Mouse (Mus musculus) kidney, postnatal 4 days (tissue): Measurements from ENCODE around the gene Mas1.

Experiments used
- DNase-seq, 2 experiments: peaks; one replicate each; pipeline ENCODE4 v3.0.0; 2021; ENCODE audit warnings: mixed read lengths in 2 of 2

Gene Mas1

DNA sequence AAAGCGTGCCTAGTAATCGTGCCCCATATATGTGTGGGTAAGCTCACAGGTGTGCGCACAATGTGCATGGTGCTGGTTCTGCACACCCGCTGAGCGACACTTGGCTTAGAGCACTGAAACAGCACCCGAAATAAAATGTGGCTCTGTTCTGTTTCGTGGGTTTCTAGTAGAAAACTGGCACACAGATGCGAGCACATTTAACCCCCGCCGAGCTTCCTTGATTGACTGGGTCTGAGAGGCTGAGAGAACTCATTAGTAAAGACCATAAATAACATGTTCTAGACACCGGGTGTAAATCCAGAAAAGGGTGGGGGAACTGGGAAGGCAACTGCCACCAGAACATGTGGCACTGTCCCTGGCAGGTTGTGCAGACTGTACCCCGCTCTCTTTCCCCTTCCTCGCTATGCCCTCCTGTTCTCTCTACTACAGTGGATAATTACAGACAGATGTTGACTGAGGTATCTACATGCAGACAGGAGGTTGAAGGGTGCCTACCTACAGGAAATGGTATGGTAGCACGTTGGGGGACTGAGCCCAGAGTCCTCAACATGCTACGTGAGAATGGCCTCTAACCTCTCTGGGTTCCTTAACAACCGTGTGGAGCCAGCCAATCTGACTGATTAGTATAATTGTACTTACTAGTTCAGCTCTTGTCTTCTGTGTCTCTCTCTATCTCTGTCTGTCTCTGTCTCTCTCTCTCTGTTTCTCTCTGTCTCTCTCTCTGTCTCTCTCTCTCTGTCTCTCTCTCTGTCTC is 4.5 kb upstream of the Mas1 start:
- DNase-seq: no peak

DNA sequence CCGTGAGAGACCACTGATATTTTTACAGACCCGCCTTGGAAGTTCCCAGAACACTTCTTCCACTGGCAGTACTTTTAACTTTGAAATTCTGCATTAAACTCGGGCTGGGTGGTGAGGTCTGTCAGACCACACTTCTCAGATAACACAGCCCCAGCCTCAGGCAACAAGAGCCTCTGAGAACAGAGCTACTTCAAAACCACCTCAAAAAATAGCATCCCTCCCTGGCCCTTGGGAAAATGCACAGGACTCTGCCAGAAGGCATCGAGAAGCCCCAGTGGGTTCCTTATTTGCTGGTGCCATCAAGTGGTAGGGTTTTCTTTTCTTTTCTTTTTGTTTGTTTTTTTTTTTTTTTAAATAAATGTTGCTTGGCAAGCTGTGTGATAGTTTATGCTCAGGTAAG is 697 bp upstream of the Mas1 start:
- DNase-seq: no peak

DNA sequence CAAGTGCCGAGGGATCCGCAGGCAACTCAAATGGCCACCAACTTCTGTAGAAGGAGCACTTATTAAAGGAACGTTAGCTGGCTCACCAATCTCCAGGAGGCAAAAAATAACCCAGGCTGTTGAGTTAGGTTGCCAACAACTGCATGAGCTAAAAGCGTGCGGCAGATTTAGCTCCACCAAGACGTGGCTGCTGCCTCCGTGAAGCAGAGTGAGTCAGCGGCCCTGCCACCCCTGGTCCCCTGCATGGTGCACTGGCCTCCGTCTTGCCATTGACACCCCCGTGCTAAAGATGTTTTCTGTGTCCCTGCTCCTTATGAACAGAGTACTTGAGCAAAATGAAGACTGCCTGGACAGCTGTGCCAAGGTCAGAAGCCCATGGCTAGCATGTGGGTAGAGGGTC is 1.1 kb downstream of the Mas1 start:
- no peak for DNase-seq

DNA sequence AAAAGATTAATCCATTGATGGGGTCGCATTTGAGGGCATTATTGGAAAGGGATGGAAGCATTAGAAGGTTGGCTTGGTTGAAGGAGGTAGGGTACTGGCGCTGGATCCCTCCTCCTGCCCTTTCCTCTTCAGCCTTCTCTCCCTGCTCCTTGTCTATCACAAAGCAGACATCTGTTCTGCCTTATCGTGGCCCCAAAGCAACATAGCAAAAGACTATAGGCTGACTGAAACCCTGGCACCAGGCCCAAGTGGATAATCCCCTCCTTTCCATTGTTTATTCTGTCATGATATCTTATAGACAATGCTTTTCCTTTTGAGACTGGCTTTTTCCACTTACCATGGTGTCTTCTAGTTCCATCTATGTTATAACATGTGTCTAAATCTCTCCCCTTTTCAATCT is 2.5 kb downstream of the Mas1 start:
- no peak for DNase-seq

DNA sequence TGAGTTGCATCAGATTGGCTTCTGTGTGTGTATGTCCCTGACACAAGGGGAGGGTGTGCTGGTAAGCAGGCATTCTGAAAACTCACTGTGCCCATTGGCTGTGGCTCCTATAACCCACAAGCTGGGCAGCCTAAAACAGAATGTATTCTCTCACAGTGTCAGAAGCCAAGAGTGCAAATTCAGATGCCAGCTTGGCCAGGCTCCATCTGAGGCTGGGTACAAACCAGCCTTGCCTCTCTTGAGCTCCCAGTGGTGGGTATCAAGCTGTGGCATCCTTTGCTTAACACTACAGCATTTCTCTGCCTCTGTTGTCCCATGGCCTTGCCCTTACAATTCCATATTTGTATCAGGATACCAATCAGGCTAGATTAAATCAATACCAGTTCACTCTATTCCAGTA is 3.8 kb downstream of the Mas1 start:
- no peak for DNase-seq

DNA sequence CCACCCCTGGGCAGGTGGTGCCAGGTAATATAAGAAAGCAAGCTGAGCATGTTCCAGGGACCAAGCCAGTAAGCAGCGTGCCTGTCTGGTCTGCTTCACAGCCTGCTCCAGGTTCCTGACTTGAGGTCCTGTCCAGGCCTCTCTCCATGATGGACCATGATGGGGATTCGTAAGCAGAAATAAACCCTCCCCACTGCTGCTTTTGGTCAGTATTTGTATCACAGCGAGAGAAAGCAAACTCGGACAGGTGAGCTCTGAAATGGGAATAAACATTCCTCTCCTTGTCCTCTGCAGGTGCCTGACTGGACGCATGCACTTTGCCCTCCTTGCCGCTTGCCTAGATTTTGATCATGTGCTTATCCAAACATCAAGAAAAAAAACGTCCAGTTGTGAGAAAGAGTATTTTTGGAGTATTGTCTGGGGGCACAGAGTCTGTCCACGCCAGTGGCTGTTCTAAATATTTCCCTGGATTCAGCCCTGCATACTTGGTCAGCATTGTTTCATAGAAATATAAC is 8.9 kb downstream of the Mas1 start:
- DNase-seq: peak in 1 of 2 experiments; percentile 22

DNA sequence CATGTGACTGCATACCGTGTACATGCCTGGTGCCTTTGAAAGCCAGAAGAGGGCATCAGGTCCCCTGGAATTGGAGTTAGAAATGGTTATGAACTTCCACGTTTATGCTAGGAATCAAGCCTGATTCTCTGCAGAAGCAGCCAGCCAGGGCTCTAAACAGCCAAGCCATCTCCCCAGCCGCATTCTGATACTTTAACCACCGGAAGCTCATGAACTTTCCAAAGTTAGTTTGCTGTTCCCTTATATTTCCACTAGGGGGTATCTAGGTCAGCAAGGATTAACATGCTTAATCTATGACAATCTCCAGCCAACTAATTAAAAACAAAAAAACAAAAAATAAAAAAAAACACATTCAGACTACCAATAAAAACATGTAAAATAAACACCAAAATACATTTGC is 9.9 kb downstream of the Mas1 start:
- DNase-seq: peak; percentile 13 to 48

DNA sequence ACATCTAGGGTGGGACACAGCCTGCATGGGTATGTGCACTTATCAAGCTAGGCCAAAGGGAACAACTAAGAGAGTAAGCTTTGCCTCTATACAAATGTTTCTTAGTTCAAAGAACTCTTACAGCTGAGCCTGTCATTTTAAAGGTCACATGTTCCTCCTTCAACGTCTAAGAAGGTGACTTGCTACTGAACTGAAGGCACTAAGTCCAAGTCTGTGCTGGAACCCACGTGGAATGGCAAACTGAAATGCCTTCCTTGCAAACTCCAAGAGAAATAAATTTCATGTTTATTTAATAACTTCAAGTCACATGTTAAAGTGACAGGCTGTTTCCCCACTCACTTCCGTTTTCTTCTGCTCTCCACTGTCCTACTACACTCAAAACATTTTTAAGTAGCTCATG is 10.5 kb downstream of the Mas1 start:
- DNase-seq: no peak

DNA sequence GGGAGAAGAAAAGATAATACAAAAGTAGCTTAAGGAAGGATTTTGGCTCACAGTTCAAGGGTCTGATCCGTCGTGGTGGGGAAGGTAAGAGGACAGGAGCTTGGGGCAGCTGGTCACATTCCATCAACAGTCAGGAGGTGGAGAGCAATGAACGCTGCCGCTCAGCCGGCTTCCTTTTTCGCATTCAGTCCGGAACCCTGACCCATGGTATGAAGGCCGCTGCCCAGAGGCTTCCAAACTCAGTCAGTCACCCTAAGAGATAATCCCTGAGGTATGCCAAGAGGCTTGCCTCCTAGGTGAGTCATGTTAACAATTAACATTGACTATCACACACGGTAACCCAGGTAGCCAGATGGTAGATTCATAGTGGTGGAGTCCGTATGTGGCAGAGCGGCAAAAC is 13.6 kb downstream of the Mas1 start:
- DNase-seq: no peak

DNA sequence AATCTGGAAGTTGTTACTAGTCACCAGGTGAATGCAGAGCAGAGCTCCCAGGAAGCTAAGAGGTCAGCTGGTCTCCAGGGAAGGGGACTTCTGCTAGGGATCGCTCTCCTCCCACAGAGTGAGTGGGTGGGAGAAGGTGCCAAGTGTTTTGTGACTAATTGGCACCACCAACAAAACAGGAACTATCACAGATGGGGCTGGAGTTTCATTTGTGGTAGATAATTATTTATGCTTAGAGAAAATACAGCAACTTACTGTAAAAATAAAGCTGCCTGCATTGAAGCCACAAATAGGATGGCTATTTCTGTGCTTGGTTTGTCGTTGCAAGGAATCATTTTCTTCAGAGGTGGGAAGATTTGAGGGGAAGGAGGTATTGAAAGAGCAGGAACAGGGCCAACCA is 14.1 kb downstream of the Mas1 start:
- DNase-seq: no peak

DNA sequence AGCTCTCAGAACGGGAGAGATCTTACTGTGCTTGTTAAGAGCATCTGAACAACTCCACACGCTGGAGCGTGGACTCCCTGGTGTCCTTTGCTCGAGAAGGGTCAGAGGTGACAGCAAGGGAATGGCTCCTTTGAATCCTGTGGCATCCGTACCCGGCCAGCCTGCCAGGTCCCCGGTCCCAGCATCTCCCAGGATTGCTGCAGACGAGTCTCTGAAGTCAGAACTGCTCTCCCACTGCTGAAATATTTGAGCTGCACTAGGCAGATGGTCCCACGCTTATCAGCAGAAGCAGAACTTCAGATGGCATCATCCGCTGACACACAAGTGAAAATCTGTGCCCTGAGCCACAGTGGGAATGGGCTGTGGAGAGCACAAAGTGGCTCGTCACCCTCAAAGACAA is 16.3 kb downstream of the Mas1 start:
- no peak for DNase-seq

DNA sequence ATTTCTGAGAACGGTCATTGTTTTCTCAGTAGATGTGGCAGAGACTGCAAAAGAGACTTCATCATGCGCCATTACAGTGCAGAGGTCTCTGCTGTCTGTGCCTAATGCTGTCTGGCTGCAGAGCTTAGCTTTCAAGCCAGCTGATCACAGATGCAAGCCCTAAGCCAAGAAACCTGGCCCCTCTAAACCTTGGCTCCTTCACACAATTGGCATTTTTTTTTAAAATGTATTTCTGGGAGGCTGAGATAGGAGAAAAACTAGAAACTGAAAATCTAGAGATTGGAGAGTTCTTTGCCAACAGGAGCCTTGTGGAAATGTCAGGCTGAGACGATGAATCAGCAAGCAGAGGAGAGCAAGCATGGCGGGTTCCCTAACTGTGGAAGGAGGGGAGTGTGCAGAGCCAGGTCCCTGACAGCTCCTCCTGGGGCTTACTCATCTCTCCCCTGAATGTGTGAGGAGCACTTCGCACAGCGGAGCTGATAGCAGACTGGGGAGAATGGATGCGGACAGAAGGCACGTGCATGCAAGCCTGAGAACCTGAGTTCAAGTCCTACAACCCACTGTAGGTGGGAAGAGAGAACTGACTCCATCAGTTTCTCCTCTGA is 18.1 kb downstream of the Mas1 start:
- no peak for DNase-seq

DNA sequence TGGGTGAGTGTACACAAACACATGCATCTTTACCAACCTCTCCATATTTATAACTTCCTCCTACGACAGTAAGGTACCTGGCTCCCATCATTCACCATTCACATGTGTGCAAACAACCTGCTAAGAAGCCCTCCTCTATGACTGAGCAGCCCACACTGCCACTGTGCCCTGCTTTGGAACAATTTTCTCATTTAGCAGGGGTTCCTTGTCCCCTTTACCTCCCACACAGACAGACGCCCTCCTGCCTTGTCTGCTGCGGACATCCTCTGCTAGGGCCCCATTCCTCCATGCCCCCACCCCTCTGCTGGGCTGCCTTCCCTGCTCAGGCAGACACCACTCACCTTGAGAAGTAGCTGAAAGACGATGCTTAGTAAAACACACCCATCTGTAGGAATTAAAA is 20.2 kb downstream of the Mas1 start:
- DNase-seq: no peak

DNA sequence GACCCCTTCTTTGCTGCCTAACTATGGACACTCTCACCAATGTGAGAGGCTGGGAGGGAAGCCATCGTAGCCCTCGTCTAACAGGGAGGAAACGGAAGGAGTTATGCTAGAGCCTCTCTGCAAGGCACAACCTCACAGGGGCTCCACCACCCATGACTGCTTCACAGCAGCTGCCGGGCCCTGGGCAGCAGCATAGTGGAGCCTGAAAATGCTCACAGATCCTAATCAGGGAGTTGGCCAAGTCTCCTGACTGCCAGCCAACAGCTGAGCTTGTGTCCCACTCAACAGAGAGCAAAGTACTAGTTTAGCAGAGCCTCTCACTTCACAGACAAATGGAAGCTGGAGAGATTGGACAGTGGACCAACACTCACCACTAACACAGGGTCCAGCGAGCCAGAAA is 21.5 kb downstream of the Mas1 start:
- peak; percentile 26 to 51 for DNase-seq

DNA sequence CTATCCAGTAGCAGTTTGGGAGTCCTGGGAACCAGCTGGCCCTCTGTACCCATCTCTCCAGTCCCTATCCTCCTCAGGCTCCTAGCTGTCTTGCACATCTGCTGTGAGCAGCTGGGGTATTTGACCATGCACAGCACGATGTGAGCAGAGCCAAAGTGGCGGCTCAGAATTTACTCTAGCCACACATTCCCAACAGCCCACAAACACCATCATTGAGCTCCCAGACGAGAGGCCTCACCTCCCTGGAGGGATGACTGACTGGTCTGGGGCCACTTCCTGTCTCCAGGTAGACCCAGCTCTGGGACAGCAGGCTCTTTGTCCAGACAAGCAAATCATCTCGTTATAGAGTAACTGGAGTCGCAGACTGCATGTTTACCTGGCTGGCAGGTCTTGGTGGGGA is 22.1 kb downstream of the Mas1 start:
- peak in 1 of 2 experiments; percentile 29 for DNase-seq

DNA sequence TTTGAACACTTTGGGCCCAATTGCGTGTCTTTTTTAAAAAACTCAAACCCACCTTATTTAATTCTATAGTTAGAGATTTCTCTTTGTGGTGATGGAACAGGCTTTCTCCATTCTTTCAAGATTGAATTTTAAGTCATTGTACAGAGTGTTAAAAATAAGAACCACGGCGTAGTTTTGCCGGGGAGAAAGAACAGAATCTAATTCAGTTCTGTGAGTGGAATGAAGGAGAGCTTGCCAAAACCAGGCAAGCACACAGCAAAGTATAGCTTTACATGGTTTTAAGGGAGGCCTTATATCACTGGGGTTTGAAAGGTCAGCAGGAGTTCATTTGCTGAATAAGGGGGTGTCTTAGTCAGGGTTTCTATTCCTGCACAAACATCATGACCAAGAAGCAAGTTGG is 23.4 kb downstream of the Mas1 start:
- DNase-seq: no peak

DNA sequence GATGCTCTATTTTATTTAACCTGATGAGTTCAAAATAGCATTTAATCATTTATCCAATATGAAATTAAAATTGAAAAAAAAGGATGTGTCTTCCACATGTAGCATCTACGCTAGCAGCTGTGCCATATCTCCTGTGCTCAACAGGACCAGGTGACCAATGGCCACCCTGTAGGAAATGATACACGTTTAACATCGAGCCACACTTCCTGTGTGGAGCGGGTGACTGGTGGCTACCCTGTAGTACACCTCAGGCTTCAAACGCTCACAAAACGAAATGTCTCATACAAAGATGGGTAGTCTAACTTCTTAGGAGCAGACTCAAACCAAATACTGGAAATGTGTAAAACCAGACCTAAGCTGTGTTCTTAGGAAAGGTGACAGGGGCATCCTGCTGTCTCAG is 24.1 kb downstream of the Mas1 start:
- no peak for DNase-seq

DNA sequence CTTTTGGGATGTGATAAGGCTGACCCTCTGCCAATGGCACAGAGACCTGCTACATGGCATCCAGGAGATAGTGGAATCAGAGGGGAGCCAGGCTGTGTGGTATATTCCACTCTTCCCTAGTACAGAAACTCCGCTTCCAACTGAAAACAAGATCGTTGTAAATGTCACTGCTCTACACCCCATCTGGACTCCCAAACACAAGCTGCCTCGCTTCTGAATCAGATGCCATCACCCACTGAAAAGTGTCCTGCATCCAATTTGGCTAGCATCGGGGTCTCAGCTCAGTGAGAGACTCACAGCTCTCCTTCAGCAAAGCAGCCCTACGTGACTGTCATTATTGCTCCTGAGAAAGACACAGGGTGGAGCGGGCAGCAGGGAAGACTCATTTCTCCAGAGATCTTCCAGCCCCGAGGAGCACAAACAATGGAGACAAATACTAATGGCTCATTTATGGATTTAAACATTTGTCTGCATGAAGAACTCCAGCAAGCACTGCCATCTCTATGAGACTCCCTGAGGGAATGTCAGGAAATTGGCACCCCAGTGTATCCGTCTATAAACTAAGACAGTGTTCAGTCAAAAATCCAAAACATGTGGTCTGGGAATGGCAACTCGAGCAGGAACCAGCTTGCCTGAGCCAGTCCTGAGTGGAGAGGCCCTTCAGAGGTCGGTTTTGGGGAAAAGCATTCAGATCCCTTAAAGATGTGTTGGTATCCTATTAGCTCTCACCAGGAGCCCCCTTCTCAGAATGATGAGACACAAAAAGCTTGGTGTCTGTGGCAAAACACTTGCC is 28.3 kb downstream of the Mas1 start:
- no peak for DNase-seq

DNA sequence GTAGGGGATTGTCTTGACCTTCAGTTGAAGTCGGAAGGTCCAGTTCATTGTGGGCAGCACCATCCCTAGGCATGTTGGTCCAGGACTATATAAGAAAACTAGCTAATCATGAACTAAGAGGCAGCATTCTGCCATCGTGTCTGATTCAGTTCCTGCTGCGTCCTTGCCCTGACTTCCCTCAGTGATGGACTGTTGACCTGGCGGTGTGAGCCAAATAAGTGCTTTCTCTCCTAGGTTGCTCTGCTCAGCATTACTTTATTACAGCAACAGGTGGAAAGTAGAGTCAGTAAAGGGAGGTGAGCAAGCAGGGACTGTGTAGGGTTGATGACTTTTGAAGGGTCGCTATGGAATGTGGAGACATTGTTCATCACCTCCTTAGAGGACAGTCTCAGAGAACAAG is 32.2 kb downstream of the Mas1 start:
- DNase-seq: no peak

DNA sequence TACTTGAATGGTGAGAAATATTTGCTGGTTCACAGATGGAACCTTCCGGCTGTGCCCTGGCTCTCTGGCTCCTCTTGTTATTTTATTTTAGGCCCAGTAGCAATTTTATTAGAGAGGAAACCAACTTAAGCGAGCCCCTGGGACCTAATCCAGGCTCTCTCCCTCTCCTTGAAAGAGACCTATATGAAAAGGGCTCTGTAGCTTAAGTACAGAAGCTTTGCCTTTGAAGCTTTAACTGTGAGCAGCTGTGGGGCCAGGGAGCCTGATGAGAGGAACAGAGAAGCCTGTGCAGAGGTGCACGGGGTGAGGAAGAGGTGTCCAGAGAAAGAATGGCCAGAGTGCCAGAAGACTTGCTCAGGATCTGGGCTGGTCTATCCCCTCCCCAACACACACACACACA is 33.1 kb downstream of the Mas1 start:
- no peak for DNase-seq

DNA sequence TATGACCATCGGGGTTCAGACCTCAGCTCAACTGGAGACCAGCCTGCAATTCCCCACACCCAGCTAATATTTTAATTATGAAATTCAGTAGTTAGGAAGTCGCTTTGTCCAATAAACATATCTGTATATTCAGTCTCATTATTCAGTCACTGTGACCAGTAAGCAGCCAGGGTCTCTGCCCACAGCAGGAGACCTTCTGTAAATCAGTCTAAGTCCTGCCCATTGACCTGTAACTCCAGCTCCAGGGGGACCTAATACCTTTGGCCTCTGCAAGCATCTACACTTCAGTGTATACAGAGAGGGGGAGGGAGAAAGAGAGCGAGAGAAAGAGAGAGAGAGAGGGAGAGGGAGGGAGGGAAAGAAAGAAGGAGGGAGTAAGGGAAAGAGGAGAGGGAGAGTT is 33.6 kb downstream of the Mas1 start:
- DNase-seq: peak in 1 of 2 experiments; percentile 25

DNA sequence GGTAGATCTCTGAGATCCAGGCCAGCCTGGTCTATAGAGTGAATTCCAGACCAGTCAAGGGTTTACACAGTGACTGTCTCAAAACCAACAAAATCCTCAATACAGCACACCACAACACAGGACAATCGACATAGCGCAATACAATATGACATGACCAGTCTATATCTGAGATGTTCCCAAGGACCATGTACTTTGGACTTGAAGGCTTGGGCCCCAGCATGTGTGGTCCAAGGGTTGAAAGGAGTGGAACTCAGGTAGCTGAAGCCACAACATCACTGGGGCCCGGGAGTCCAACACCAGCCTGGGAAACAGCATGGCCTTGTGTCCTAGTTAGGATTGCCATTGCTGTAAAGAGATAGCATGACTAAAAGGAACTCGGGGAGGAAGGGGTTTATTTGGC is 35.3 kb downstream of the Mas1 start:
- no peak for DNase-seq

DNA sequence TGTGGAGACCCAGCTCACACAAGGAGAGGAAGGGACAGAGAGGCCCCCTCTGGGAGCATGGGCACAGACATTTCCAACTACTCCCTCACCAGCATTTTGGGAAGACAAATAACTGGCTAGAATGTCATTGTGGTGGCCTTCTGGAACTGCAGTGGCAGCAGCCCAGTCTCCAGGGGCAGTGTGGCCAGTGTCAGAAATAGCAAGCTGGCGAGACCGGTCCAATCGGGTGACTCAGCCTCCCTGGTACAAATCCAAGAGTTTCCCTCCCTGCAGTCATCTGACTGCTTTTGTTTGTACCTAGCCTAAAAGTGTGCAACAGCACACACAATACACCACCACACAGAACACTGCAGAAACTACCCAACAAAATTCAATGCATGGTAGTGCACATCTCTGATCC is 35.7 kb downstream of the Mas1 start:
- no peak for DNase-seq

DNA sequence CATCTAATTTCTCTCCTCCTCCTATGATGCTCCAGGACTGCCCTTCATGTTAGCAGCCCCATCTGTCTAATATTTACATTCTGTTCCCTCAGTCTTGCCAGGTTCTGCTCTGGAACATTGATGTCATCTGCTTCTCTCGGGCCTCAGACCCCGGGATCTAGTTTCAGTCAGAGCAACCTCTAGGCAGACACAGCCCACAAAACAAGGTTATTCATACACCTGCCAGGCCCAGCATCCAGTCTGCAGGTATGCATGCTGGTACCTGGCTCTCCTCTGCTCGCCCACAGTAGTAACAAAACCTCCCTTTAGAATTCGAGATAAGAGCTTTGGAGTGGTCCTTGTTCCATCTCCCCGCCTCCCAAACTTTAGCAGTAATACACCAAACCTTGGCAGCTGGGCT is 37.6 kb downstream of the Mas1 start:
- no peak for DNase-seq
